Mouse (Mus musculus) inflammation-experienced regulatory T-cells, adult 6 months (primary cell): Measurements from ENCODE around the gene Cela3a. TPM values are rescaled to one million over a fixed set of nuclear protein-coding genes. Genes with fewer than 3 reads are reported as not detected.

ENCODE experiments used
- ATAC-seq: one replicate; pipeline ENCODE4 v1.8.0; 2017
- polyA plus RNA-seq, 3 experiments: library from polyadenylated mRNA; unstranded; fragments of 100-300 nt; shearing (Covaris generic); gene quantifications; one replicate each; pipeline ENCODE4 v1.2.1; 2017

The Cela3a gene
- polyA plus RNA-seq, 3 experiments from 2014 or later = not detected

GRCm38 (mm10) chr4:137371596-137372523 is 37.7 kb downstream of the Cela3a start:
- no peak for ATAC-seq

GRCm38 (mm10) chr4:137369954-137370750 is 39.4 kb downstream of the Cela3a start:
- ATAC-seq = no peak

- ATAC-seq = peak; percentile 3
These were observed 41.4 kb downstream of the Cela3a start for GRCm38 (mm10) chr4:137368198-137368597.

DNA sequence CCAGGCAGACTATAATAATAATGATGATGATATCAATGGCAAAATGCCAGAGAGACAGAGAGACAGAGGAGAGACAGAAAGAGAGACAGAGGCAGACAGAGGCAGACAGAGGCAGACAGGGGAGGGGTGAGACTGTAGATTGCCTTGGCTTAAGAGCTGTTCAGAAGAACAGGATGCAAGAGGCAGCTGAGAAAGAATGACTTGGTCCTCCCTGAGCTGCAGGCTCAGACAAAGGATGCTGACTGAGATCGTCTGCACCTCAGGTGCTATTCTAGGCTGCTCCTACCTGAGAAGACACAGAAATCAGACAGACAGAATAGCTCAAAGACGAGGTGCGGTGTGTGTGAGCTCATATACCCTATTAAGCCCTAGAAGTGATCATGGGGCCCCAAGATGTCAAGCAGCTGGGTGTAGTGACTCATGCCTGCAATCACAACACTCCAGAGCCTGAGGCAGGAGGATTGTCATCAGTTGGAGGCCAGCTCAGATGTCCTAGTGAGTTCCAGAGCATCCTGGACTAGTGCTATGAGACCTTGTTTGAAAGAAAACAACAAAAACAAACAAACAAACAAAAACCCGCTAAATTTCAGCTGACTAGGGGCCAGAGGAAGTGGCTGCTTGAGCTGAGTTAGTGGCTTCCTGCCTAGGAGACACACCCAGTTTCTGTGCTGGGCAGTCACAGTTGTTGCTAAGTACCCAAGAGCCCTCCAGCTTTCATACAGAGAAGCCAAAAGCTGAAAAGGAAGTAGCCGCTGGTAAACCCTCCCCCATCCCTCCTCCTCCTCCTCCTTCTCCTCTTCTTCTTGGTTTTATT is 42.1 kb downstream of the Cela3a start:
- peak; percentile 92 for ATAC-seq

DNA sequence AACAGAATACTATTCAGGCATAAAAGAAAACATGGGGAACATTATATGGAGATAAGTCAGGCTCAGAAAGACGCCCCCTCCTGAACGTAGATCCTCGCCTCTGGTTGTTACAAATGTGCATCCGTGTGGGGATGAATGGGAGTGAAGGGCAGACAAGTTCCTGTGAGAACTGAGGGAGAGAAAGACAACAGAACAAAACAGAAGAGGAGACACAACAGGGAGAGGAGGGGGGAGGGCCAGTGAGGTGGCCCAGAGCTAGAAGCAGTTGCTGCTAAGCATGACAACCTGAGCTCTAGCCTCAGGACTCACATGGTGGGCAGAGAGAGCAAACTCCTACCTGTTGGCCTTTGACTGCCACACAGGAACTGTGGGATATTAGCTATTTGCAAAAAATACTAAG is 43.5 kb downstream of the Cela3a start:
- ATAC-seq = no peak

GRCm38 (mm10) chr4:137365356-137366062 is 44.1 kb downstream of the Cela3a start:
- no peak for ATAC-seq

DNA sequence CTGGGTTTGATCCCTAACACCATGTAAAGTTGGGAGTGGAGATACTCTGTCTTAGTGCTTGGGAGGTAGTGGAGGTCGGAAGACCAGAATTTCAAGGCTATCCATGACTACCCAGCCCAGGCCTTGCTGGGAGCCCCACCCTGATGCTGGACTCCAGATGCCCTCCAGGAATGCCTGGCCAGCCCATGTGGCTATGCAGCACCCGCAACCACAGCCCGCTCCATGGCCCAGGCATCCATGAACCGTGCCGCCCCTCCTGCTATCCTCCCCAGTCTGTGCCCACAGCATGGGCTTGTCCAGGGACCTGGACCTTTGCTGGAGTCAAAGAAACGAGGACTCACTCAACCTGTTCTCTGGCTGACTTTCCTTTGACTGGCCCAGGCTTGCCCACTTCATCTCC is 44.8 kb downstream of the Cela3a start:
- no peak for ATAC-seq

DNA sequence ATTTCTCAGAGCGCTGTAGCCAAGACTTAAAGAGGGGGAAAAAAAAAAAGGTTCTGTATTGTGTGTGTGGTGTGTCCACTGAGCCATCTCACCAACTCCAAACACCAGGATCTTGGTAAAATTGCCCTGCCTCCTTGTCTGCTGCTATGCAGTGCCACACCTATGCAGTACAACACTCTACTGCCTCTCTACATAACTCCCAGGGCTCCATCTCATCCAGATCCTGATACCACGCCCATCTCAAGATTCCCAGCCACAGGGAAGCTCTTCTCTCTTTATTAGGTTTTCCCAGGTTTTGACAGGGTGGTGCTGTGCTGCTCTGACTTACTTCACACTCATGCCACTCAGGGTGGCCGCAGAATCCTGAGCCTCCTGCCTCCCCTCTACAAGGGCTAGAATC is 48.6 kb downstream of the Cela3a start:
- ATAC-seq = no peak

DNA sequence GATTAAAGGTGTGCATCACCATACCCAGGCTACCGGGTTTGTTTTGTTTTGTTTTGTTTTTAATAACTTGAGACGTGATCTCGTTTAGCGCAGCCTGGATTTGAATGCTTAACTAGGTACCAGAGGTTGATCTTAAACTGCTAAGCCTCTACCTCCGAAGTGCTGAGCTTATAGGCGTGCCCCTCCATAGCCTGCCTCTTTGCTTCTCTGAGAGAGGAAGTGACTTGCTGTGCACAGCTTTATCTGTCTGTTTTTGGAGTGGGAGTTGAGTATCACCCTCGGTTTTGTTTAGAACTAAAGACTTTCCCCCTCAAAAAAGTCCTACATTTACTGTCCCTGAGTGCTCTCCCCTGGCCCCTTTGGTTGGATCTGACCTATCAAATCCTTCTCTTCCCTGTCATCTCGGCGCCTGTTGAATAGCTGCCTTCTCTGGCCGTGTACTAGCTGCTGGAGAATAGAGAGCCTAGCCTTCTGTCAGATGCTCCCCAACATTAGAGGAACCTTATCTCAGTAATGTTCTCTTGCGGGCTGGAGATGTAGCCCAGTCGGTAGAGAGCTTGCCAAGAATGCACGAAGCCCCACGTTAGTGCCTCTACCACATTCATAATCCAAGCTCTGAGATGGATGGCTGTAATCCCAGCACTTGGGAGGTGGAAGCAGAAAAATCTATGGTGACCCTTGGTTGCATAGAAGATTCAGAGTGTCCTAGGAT is 51.1 kb downstream of the Cela3a start:
- peak; percentile 48 for ATAC-seq

DNA sequence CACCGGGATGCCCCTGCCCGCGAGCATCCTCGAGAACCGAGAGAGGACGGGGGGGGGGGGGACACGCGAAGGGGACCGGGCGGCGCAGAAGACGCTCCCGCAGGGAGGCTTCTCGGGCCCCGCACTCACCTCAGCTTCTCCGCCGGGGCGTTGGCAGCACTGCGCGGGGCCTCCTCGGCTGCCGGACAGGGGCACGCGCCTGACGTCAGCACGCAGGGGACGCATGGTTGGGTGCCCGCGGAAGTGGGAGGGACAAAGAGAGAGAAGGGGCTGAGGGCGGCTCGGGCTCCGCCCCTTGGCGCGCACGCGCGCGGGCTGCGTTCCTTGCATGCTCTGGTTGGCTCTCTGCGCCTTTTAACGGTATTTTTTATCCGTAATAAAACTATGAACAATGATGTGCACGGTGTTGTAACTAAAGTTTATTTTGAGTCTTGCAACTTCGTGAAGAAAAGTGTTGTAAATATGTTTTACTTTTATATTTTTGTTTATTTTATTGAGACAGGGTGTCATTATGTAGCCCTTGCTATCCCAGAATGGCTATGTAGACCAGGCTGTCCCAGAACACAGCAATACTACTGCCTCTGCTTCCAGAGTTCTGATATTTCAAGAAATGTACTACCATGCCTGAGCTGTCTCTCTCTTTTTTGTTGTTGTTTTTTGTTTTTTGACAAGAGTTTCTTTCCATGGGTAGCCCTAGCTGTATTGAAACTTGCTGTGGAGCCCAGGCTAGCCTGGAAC is 51.9 kb downstream of the Cela3a start, which contains the start of gene Cdc42:
Gene Cdc42 (minus strand): TSS at position 204 of the 738 bp plus-strand sequence.
- peak; percentile 89 for ATAC-seq

- ATAC-seq = peak; percentile 15
These were observed 52.7 kb downstream of the Cela3a start for GRCm38 (mm10) chr4:137356674-137357510.

Other genes with a start within 250 kb of the Cela3a start
- under 1 TPM in 2 of 3 experiments, not detected in 1; 0.23 to 0.27 TPM for gene Wnt4, start 132.3 kb downstream of the Cela3a start, polyA plus RNA-seq
- 1,000 to 10,000 TPM in 1 of 3 experiments, 100 to 1,000 TPM in 2; 615 to 1,059 (median 624) TPM for gene Cdc42, start 52.1 kb downstream of the Cela3a start, polyA plus RNA-seq
- not detected for gene Cela3b, start 20.7 kb upstream of the Cela3a start, polyA plus RNA-seq
- gene 1700013G24Rik, start 43.5 kb upstream of the Cela3a start, polyA plus RNA-seq = not detected
- gene Hspg2, start 59.0 kb upstream of the Cela3a start, polyA plus RNA-seq = not detected
- not detected for gene Ldlrad2, start 164.8 kb upstream of the Cela3a start, polyA plus RNA-seq
- 10 to 100 TPM; 50.7 to 65.5 (median 59.6) TPM for gene Usp48, start 184.0 kb upstream of the Cela3a start, polyA plus RNA-seq